Mouse (Mus musculus): Measurements from ENCODE around the gene F8. TPM values are rescaled to one million over a fixed set of nuclear protein-coding genes. Genes with fewer than 3 reads are reported as not detected.
"Not testable (repeated sequence)": the region's sequence is repeated elsewhere in the genome, so short reads cannot be mapped to it uniquely, and the experiment has no call there.

Gene F8
- polyA plus RNA-seq, 1 experiment: 0.09 TPM

DNA sequence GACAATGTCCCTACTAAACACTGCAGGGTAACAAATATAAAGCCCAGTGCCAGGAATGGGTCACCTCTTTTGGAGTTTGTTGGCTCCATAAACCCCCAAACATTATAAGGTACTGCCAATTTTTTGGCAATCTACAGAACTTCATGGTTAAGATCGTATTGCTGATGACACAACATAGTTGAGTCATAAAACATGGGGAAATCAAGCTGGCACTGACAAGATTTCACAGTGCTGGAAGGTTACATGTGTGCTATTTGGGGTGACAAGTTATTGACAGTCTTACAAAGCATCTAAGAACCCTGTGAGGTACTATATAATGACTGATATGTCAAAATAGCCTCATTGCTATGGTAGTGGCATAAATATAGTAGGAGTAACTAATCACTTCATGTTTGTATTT is 1.2 kb downstream of the F8 start:
- Histone ChIP-seq H3K4me3 (ENCODE audit: low read depth, low read length) (no peak overlapping the region), H3K27ac (ENCODE audit: insufficient read depth, low read depth, low read length) (no peak overlapping the region), H3K4me1 (ENCODE audit: control insufficient read depth, insufficient read depth, insufficient read length, low read length) (no peaks in the 10 kb centered on the region), H3K36me3 (ENCODE audit: control insufficient read depth, insufficient read depth, low read length) (no peaks in the 10 kb centered on the region), H3K27me3 (ENCODE audit: control insufficient read depth, insufficient read depth, low read length) (no peaks in the 10 kb centered on the region)
- whole genome bisulfite sequencing: 74% methylated on average over 1 of the region's 1 CpGs
- TF ChIP-seq CTCF (IDR thresholded peaks at IDR 0.05; ENCODE audit: extremely low read depth, insufficient read length, insufficient replicate concordance, low read depth, low read length): no peak
- no peak for TF ChIP-seq POLR2A (IDR thresholded peaks at IDR 0.05; ENCODE audit: low read depth, low read length)

DNA sequence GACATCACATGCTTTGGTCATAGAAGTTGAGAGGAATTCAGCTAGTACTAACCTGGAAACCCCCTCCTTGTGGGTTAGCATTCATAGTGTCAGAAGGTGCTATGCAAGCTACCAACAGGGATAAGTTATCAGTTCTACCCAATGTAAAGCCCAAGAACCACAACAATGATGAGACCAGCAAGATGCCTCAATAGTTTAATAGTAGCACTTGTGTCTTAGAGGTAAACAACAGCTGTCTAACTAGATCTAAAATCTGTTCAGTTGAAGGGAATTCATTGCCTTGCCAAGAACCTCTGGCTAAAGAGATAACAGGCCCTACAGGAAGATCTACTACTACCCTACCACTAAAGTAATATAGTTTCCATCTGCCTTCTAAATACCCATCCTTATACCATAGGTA is 5.6 kb downstream of the F8 start:
- TF ChIP-seq CTCF (IDR thresholded peaks at IDR 0.05; ENCODE audit: extremely low read depth, insufficient read length, insufficient replicate concordance, low read depth, low read length) (no peak), POLR2A (IDR thresholded peaks at IDR 0.05; ENCODE audit: low read depth, low read length) (no peak)
- no peaks in the 10 kb centered on the region for H3K4me1 ChIP-seq (ENCODE audit: control insufficient read depth, insufficient read depth, insufficient read length, low read length)
- no peaks in the 10 kb centered on the region for H3K27me3 ChIP-seq (ENCODE audit: control insufficient read depth, insufficient read depth, low read length)
- no peaks in the 10 kb centered on the region for H3K36me3 ChIP-seq (ENCODE audit: control insufficient read depth, insufficient read depth, low read length)
- H3K4me3 ChIP-seq (ENCODE audit: low read depth, low read length): no peak overlapping the region
- no peak overlapping the region for H3K27ac ChIP-seq (ENCODE audit: insufficient read depth, low read depth, low read length)

DNA sequence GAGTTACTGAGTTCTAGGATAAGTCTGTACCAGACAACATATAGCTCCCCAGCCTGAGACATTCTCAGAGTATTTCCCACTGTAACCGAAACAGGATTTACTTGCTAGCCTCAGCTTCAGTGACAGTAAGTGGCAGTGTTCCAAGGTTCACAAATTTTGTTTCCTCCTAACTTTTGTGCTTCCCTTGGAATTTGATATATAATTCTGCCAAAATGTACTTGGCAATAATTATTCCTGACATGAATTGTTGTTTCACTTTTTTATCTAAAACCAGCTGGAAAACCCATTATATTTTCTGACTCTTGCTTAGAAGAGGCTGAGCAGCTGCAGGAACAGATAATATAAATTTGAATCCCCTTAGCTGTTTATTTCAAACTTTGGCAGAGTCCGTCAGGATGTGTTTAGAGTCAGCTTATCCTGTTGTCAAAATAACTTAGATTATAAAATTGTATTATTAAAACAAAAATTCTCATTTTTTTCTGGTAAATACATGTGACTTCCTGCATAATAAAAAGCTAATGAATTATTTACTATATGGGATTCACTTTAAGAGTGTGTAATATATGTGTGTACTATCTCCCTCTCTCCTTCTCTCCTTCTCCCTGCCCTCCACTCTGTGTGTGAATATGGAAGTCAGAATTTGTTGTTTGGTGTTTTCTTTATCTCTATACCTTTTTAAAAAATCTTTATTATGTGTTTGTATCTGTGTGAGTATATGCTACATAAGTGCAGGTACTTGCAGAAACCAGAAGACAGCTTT is 9.6 kb downstream of the F8 start:
- H3K27ac ChIP-seq (ENCODE audit: insufficient read depth, low read depth, low read length): no peak overlapping the region
- H3K36me3 ChIP-seq (ENCODE audit: control insufficient read depth, insufficient read depth, low read length): no peaks in the 10 kb centered on the region
- TF ChIP-seq CTCF (IDR thresholded peaks at IDR 0.05; ENCODE audit: extremely low read depth, insufficient read length, insufficient replicate concordance, low read depth, low read length) (no peak), POLR2A (IDR thresholded peaks at IDR 0.05; ENCODE audit: low read depth, low read length) (no peak)
- no peak overlapping the region for H3K4me3 ChIP-seq (ENCODE audit: low read depth, low read length)
- WGBS: 61% methylated on average over 2 of the region's 2 CpGs
- H3K27me3 ChIP-seq (ENCODE audit: control insufficient read depth, insufficient read depth, low read length): no peaks in the 10 kb centered on the region
- no peaks in the 10 kb centered on the region for H3K4me1 ChIP-seq (ENCODE audit: control insufficient read depth, insufficient read depth, insufficient read length, low read length)

DNA sequence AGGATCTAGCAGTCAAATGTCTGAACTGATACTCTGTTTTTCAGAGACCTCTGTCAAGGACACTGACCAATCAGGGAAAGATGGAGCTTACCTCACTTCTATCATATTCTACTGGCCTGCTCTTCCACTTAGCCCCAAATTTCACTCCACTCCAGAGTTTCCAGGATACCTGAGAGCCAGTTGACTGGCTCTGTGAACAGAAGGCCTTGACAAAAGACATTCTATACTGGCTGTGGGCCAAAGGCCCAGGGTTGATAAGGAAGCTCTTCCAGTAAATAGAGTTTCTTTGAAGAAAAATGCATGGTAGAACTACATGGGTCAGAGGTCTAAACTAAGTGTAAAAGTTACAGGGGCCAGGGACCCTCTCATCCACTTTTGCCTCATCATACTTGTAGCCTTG is 12.2 kb downstream of the F8 start:
- Histone ChIP-seq H3K27me3 (ENCODE audit: control insufficient read depth, insufficient read depth, low read length) (no peaks in the 10 kb centered on the region), H3K4me1 (ENCODE audit: control insufficient read depth, insufficient read depth, insufficient read length, low read length) (no peaks in the 10 kb centered on the region), H3K4me3 (ENCODE audit: low read depth, low read length) (no peak overlapping the region), H3K27ac (ENCODE audit: insufficient read depth, low read depth, low read length) (no peak overlapping the region), H3K36me3 (ENCODE audit: control insufficient read depth, insufficient read depth, low read length) (no peaks in the 10 kb centered on the region)
- TF ChIP-seq CTCF (IDR thresholded peaks at IDR 0.05; ENCODE audit: extremely low read depth, insufficient read length, insufficient replicate concordance, low read depth, low read length) (no peak), POLR2A (IDR thresholded peaks at IDR 0.05; ENCODE audit: low read depth, low read length) (no peak)

DNA sequence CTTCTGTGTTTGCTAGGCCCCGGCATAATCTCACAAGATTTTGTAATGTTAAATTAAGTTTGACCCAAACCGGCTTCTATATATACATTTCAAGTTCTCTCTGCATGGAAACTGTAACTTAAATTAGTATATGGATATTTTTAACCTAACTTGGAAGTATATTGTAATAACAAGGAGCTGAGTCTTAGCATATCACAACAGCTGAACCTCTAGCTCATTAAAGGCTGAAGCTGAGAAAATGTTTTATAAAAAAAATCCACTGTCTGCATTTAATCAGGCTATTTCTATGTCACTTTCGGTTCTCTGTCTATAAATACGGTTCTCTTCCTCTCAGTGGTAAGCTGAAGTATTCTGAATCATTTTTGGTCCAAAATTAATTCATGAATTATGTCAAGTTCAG is 58.9 kb downstream of the F8 start:
- TF ChIP-seq POLR2A (IDR thresholded peaks at IDR 0.05; ENCODE audit: low read depth, low read length) (no peak), CTCF (IDR thresholded peaks at IDR 0.05; ENCODE audit: extremely low read depth, insufficient read length, insufficient replicate concordance, low read depth, low read length) (no peak)
- Histone ChIP-seq H3K27me3 (ENCODE audit: control insufficient read depth, insufficient read depth, low read length) (no peaks in the 10 kb centered on the region), H3K27ac (ENCODE audit: insufficient read depth, low read depth, low read length) (no peak overlapping the region), H3K4me1 (ENCODE audit: control insufficient read depth, insufficient read depth, insufficient read length, low read length) (no peaks in the 10 kb centered on the region), H3K36me3 (ENCODE audit: control insufficient read depth, insufficient read depth, low read length) (no peaks in the 10 kb centered on the region), H3K4me3 (ENCODE audit: low read depth, low read length) (no peak overlapping the region)
- 95% methylated on average over 4 of the region's 4 CpGs for WGBS

DNA sequence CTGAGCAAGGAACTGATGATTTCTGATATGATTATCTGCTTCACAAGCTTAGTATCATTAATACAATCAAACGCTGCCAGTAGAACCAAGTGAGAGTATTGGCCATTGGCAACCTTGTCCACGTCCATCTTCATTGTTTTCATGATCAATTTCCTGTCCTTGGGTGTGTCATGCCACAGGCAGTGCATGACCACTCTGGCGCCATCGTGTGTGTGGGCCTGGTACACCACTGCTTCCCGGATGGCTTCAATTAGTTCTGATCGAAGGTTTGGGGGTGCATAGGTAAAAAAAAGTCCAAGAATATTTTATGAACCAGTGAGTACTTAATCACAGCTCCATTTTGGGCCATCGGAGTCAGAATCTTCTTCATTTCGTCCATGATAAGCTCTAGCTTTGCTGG is 110.7 kb downstream of the F8 start:
- Histone ChIP-seq H3K27ac (ENCODE audit: insufficient read depth, low read depth, low read length) (no peak overlapping the region), H3K4me3 (ENCODE audit: low read depth, low read length) (no peak overlapping the region), H3K27me3 (ENCODE audit: control insufficient read depth, insufficient read depth, low read length) (no peaks in the 10 kb centered on the region), H3K36me3 (ENCODE audit: control insufficient read depth, insufficient read depth, low read length) (no peaks in the 10 kb centered on the region), H3K4me1 (ENCODE audit: control insufficient read depth, insufficient read depth, insufficient read length, low read length) (no peaks in the 10 kb centered on the region)
- 65% methylated on average over 8 of the region's 8 CpGs for WGBS
- TF ChIP-seq CTCF (IDR thresholded peaks at IDR 0.05; ENCODE audit: extremely low read depth, insufficient read length, insufficient replicate concordance, low read depth, low read length) (no peak), POLR2A (IDR thresholded peaks at IDR 0.05; ENCODE audit: low read depth, low read length) (no peak)

DNA sequence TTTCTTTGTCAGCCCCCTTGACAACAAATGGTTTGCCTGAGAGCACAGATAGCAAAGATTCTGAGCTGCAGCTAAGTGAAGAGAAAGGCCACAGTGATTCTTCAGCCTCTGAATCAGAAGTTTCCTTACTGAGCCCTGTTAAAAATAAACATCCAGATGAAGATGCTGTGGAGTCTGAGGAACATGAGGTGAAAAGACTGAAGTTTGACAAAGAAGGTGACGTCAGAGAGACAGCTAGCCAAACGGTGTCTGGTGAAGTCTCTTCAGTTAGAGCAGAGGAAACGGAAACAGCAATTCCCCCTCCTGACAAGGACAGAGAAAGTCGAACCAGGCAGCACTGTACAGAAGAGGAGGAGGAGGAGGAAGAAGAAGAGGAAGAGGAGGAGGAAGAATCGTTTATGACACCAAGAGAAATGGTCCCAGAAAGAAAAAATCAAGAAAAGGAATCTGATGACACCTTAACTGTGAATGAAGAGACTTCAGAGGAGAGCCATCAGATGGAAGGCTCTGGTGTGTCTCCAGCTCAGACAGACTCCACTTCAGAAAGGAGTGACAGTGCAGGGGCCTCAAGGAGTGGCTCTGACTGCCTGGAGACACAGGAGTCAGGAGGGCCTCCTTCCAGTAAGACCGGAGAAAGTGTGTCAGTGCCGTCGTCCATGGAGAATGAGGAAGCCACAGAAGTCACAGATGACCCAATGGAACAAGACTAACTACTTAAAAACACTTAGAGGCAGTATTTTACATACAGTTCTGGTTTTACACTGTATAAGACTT is 148.6 kb downstream of the F8 start:
- not testable (repeated sequence) for H3K27me3 ChIP-seq (ENCODE audit: control insufficient read depth, insufficient read depth, low read length); H3K4me3 ChIP-seq (ENCODE audit: low read depth, low read length); H3K4me1 ChIP-seq (ENCODE audit: control insufficient read depth, insufficient read depth, insufficient read length, low read length); H3K27ac ChIP-seq (ENCODE audit: insufficient read depth, low read depth, low read length); H3K36me3 ChIP-seq (ENCODE audit: control insufficient read depth, insufficient read depth, low read length)
- 38% methylated on average over 8 of the region's 8 CpGs for WGBS
